Mouse (Mus musculus) limb, embryonic 12.5 days (tissue): ENCODE results near the gene Dusp9. TPM values are rescaled to one million over a fixed set of nuclear protein-coding genes. Genes with fewer than 3 reads are reported as not detected.

Source experiments
- ATAC-seq: fragments of 200-750 bp; cut with Nextera tagmentation; 2 replicates; pipeline ENCODE4 v1.8.0; 2017; ENCODE audit warnings: low read depth, moderate TSS enrichment; ENCODE audit not compliant: insufficient number of reproducible peaks, insufficient read depth, low FRiP score, low TSS enrichment
- H3K27ac ChIP-seq: fragments of 300-500 bp; sonication (generic); 2 replicates; pipeline ENCODE4 v1.5.1; 2016; ENCODE audit warnings: mild to moderate bottlenecking, moderate library complexity
- H3K27me3 ChIP-seq: fragments of 300-500 bp; sonication (generic); 2 replicates; pipeline ENCODE4 v1.6.1; 2016; ENCODE audit warnings: mild to moderate bottlenecking, moderate library complexity
- H3K36me3 ChIP-seq: fragments of 300-500 bp; sonication (generic); 2 replicates; pipeline ENCODE4 v1.6.1; 2016; ENCODE audit warnings: mild to moderate bottlenecking, moderate library complexity
- H3K4me1 ChIP-seq: fragments of 300-500 bp; sonication (generic); replicated peaks from 2 replicates; pipeline ENCODE4 v1.6.1; 2016
- H3K4me2 ChIP-seq: fragments of 300-500 bp; sonication (generic); 2 replicates; pipeline ENCODE4 v1.6.1; 2016; ENCODE audit warnings: mild to moderate bottlenecking, moderate library complexity
- H3K4me3 ChIP-seq: fragments of 300-500 bp; sonication (generic); replicated peaks from 2 replicates; pipeline ENCODE4 v1.5.1; 2016; ENCODE audit warnings: mild to moderate bottlenecking
- H3K9ac ChIP-seq: fragments of 300-500 bp; sonication (generic); replicated peaks from 2 replicates; pipeline ENCODE4 v1.6.1; 2016; ENCODE audit warnings: mild to moderate bottlenecking, moderate library complexity
- H3K9me3 ChIP-seq: fragments of 300-500 bp; sonication (generic); 2 replicates; pipeline ENCODE4 v1.6.1; 2016; ENCODE audit warnings: mild to moderate bottlenecking, moderate library complexity
- WGBS: fragments of 180-500 bp; shearing (Covaris S2); methylation state at CpG from one replicate; pipeline ENCODE4 v1.1.7; 2016; 5-methylcytosine and 5-hydroxymethylcytosine counted together
- polyA plus RNA-seq: library from polyadenylated mRNA; unstranded; fragments of >200 nt; fragmentation: Nextera tagmentation; extraction: Ambion mirVana; gene quantifications from 2 replicates; pipeline ENCODE4 v1.2.1, GENCODE M21; 2016

Gene Dusp9
- 45.7 and 51.6 TPM in 2 replicates for polyA plus RNA-seq

GRCm38 (mm10) chrX:73639255-73639675, at the start of gene Dusp9:
Dusp9 (plus strand) TSS chrX:73639419.
- WGBS: 25% methylated on average over 27 of the region's 28 CpGs
- peaks cover 72% of the 10 kb centered on the region for H3K27me3 ChIP-seq
- H3K4me2 ChIP-seq: peak within 1 kb of the TSS; percentile 62
- H3K36me3 ChIP-seq: 0 out of 2 replicates have a peak, but pooled peaks cover 3% of the 10 kb centered on the region
- peaks cover 3% of the 10 kb centered on the region; the same call in 1 of the 2 replicates for H3K4me1 ChIP-seq
- ATAC-seq: peak; percentile 66
- 0 out of 2 replicates have a peak within 1 kb of the TSS, but pooled peaks have one; percentile 29 for H3K27ac ChIP-seq
- H3K9me3 ChIP-seq: no peaks in the 10 kb centered on the region
- H3K9ac ChIP-seq: peak within 1 kb of the TSS; percentile 57
- H3K4me3 ChIP-seq: peak within 1 kb of the TSS; percentile 42

GRCm38 (mm10) chrX:73593212-73593611, 46.0 kb upstream of the Dusp9 start:
- Histone ChIP-seq H3K4me1 (peaks cover 10% of the 10 kb centered on the region), H3K4me2 (no peak overlapping the region), H3K9me3 (no peaks in the 10 kb centered on the region), H3K27ac (no peak overlapping the region), H3K4me3 (no peak overlapping the region), H3K36me3 (no peaks in the 10 kb centered on the region), H3K27me3 (peaks cover 12% of the 10 kb centered on the region), H3K9ac (no peak overlapping the region)
- 24% methylated on average over 6 of the region's 6 CpGs for WGBS
- ATAC-seq: no peak

GRCm38 (mm10) chrX:73594451-73595121, 44.6 kb upstream of the Dusp9 start:
- no peak overlapping the region for H3K4me3 ChIP-seq
- WGBS: 31% methylated on average over 12 of the region's 12 CpGs
- H3K9me3 ChIP-seq: no peaks in the 10 kb centered on the region
- H3K27me3 ChIP-seq: peaks cover 12% of the 10 kb centered on the region
- H3K4me2 ChIP-seq: peak overlapping the region; percentile 23; the same call in 1 of the 2 replicates
- H3K4me1 ChIP-seq: peaks cover 10% of the 10 kb centered on the region
- H3K9ac ChIP-seq: no peak overlapping the region
- H3K27ac ChIP-seq: 0 out of 2 replicates have a peak overlapping the region, but pooled peaks have one; percentile 69
- H3K36me3 ChIP-seq: no peaks in the 10 kb centered on the region
- peak; percentile 79 for ATAC-seq

- no peak for ATAC-seq
- 45% methylated on average over 4 of the region's 4 CpGs for WGBS
- H3K9me3 ChIP-seq: no peaks in the 10 kb centered on the region
- peaks cover 10% of the 10 kb centered on the region for H3K4me1 ChIP-seq
- H3K27me3 ChIP-seq: peaks cover 12% of the 10 kb centered on the region
- H3K9ac ChIP-seq: no peak overlapping the region
- H3K4me2 ChIP-seq: no peak overlapping the region
- 0 out of 2 replicates have a peak overlapping the region, but pooled peaks have one; percentile 69 for H3K27ac ChIP-seq
- H3K4me3 ChIP-seq: no peak overlapping the region
- H3K36me3 ChIP-seq: no peaks in the 10 kb centered on the region
These were observed 43.8 kb upstream of the Dusp9 start for GRCm38 (mm10) chrX:73595297-73595938.

- ATAC-seq: no peak
- H3K4me3 ChIP-seq: no peak overlapping the region
- no peak overlapping the region for H3K27ac ChIP-seq
- no peaks in the 10 kb centered on the region for H3K4me1 ChIP-seq
- no peaks in the 10 kb centered on the region for H3K36me3 ChIP-seq
- 72% methylated on average over 1 of the region's 1 CpGs for WGBS
- no peaks in the 10 kb centered on the region for H3K9me3 ChIP-seq
- H3K27me3 ChIP-seq: peaks cover 2% of the 10 kb centered on the region; the same call in 1 of the 2 replicates
- no peak overlapping the region for H3K9ac ChIP-seq
- H3K4me2 ChIP-seq: no peak overlapping the region
These were observed 37.8 kb upstream of the Dusp9 start for GRCm38 (mm10) chrX:73601456-73601855.

GRCm38 (mm10) chrX:73613665-73614064, 25.6 kb upstream of the Dusp9 start:
- Histone ChIP-seq H3K4me2 (no peak overlapping the region), H3K36me3 (no peaks in the 10 kb centered on the region), H3K9me3 (no peaks in the 10 kb centered on the region), H3K4me1 (no peaks in the 10 kb centered on the region), H3K9ac (no peak overlapping the region), H3K4me3 (no peak overlapping the region), H3K27me3 (peaks cover 34% of the 10 kb centered on the region), H3K27ac (no peak overlapping the region)
- 73% methylated on average over 4 of the region's 4 CpGs for WGBS
- ATAC-seq: no peak

GRCm38 (mm10) chrX:73615876-73616275, 23.3 kb upstream of the Dusp9 start:
- Histone ChIP-seq H3K4me2 (no peak overlapping the region), H3K9ac (no peak overlapping the region), H3K9me3 (no peaks in the 10 kb centered on the region), H3K27ac (no peak overlapping the region), H3K36me3 (no peaks in the 10 kb centered on the region), H3K4me1 (no peaks in the 10 kb centered on the region), H3K27me3 (peaks cover 44% of the 10 kb centered on the region), H3K4me3 (no peak overlapping the region)
- ATAC-seq: no peak
- 95% methylated on average over 1 of the region's 1 CpGs for WGBS

- H3K36me3 ChIP-seq: no peaks in the 10 kb centered on the region
- peaks cover 38% of the 10 kb centered on the region for H3K27me3 ChIP-seq
- no peaks in the 10 kb centered on the region for H3K4me1 ChIP-seq
- ATAC-seq: no peak
- no peak overlapping the region for H3K9ac ChIP-seq
- H3K27ac ChIP-seq: no peak overlapping the region
- no peak overlapping the region for H3K4me2 ChIP-seq
- no peaks in the 10 kb centered on the region for H3K9me3 ChIP-seq
- H3K4me3 ChIP-seq: no peak overlapping the region
These were observed 19.8 kb upstream of the Dusp9 start for GRCm38 (mm10) chrX:73619401-73619800.

GRCm38 (mm10) chrX:73619890-73620289, 19.3 kb upstream of the Dusp9 start:
- H3K4me1 ChIP-seq: no peaks in the 10 kb centered on the region
- no peaks in the 10 kb centered on the region for H3K9me3 ChIP-seq
- H3K4me3 ChIP-seq: no peak overlapping the region
- ATAC-seq: no peak
- 100% methylated on average over 2 of the region's 2 CpGs for WGBS
- peaks cover 38% of the 10 kb centered on the region for H3K27me3 ChIP-seq
- H3K4me2 ChIP-seq: no peak overlapping the region
- no peaks in the 10 kb centered on the region for H3K36me3 ChIP-seq
- H3K27ac ChIP-seq: no peak overlapping the region
- no peak overlapping the region for H3K9ac ChIP-seq

- Histone ChIP-seq H3K9me3 (no peaks in the 10 kb centered on the region), H3K27me3 (peaks cover 7% of the 10 kb centered on the region)
These were observed 12.2 kb upstream of the Dusp9 start for GRCm38 (mm10) chrX:73626981-73627380.

GRCm38 (mm10) chrX:73635425-73635824, 3.8 kb upstream of the Dusp9 start:
- no peak overlapping the region for H3K27ac ChIP-seq
- no peaks in the 10 kb centered on the region for H3K9me3 ChIP-seq
- no peak; the same call in 1 of the 2 replicates for ATAC-seq
- no peaks in the 10 kb centered on the region for H3K36me3 ChIP-seq
- no peak overlapping the region for H3K9ac ChIP-seq
- peak overlapping the region; percentile 50 for H3K4me2 ChIP-seq
- peak overlapping the region; percentile 24 for H3K4me3 ChIP-seq
- H3K27me3 ChIP-seq: peaks cover 85% of the 10 kb centered on the region
- WGBS: 21% methylated on average over 19 of the region's 19 CpGs
- peaks cover 3% of the 10 kb centered on the region; the same call in 1 of the 2 replicates for H3K4me1 ChIP-seq

More at GRCm38 (mm10) chrX:73626981-73627380, 12.2 kb upstream of the Dusp9 start:
- Histone ChIP-seq H3K4me3 (no peak overlapping the region), H3K36me3 (no peaks in the 10 kb centered on the region), H3K4me2 (no peak overlapping the region), H3K9ac (no peak overlapping the region), H3K4me1 (no peaks in the 10 kb centered on the region), H3K27ac (no peak overlapping the region)
- ATAC-seq: no peak
